In the genomic region with DNA sequence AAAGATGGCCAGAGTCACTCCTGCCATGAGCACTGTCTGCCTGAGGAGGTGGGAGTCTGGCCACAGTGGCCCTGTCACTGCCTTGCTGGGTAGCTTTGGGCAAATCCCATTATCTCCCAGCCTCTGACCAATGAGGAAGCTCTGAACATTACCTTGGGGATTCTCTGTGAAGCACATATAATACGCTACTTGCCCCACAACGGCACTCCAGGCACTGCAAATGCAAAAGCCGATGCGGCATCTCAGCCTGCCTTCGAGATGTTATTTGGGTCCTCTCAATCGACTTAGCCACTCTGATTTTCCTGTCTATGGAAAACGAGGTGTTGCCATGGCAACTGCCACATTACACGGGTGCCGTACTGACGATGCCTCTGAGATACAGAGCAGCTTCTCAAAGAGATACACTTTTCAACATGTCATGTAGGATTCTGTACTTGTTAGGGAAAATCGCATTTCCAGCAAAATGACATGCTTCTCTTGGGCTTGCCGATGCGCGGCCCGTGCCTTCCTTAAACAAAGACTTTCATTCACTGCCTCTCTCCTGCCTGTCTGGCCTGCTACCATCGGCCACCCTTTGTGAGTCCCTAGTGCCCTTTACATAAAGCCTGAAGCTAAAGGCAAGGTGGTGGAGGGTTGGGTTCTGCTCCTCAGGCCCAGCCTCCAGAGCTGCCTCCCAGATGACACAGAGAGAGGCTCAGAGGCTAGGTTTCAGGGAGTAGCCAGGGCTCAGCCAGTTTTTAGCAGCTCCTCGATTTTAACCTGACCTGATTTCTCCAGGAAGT, we compare ENCODE assay signal across 10 mouse cellular contexts.
DNase-seq lines count a peak whose midpoint lies in the region; ATAC-seq lines count a peak whose summit lies in the region.
"Had no signal": no experiment of that assay in that cellular context is flagged by ENCODE, and none has a peak within 500 bp of the region (broad histone marks: within the 10 kb centered on the region; RNA-seq: fewer than 3 reads in every experiment).

No protein-coding gene starts in this region.

- H3K4me2 ChIP-seq in embryonic facial prominence, embryonic 14.5 days (ENCODE audit: low read depth, low read length) = no peak overlapping the region; the same call in 1 of the 2 replicates
- H3K4me2 ChIP-seq in midbrain, embryonic 15.5 days = peak overlapping the region; percentile 29
- no peak overlapping the region for H3K4me2 ChIP-seq in heart, embryonic 11.5 days
- H3K4me2 ChIP-seq: heart, embryonic 15.5 days had no signal

- no peaks in the 10 kb centered on the region for H3K36me3 ChIP-seq in embryonic facial prominence, embryonic 14.5 days (ENCODE audit: control insufficient read depth, insufficient read depth, low read length)
- H3K36me3 ChIP-seq in midbrain, embryonic 15.5 days (replicated peaks) = no peaks in the 10 kb centered on the region
- H3K36me3 ChIP-seq in heart, embryonic 11.5 days (ENCODE audit: control insufficient read depth, insufficient read depth, low read length) = no peaks in the 10 kb centered on the region
- H3K36me3 ChIP-seq: G1E; heart, embryonic 15.5 days had no signal

- H3K9me3 ChIP-seq in embryonic facial prominence, embryonic 14.5 days (ENCODE audit: control insufficient read depth, low read length) = no peaks in the 10 kb centered on the region
- no peaks in the 10 kb centered on the region for H3K9me3 ChIP-seq in midbrain, embryonic 15.5 days
- H3K9me3 ChIP-seq in heart, embryonic 11.5 days (replicated peaks; ENCODE audit: control insufficient read depth, low read length) = no peaks in the 10 kb centered on the region
- H3K9me3 ChIP-seq: heart, embryonic 15.5 days had no signal

- no peak overlapping the region; the same call in 1 of the 2 replicates for H3K9ac ChIP-seq in embryonic facial prominence, embryonic 14.5 days (ENCODE audit: low read depth, low read length)
- peak overlapping the region; percentile 23 for H3K9ac ChIP-seq in midbrain, embryonic 15.5 days
- no peak overlapping the region for H3K9ac ChIP-seq in heart, embryonic 11.5 days (ENCODE audit: low read depth, low read length)
- H3K9ac ChIP-seq: heart, embryonic 15.5 days had no signal

- H3K4me1 ChIP-seq in embryonic facial prominence, embryonic 14.5 days (ENCODE audit: control insufficient read depth, insufficient read depth, low read length) = peaks cover 17% of the 10 kb centered on the region
- H3K4me1 ChIP-seq in midbrain, embryonic 15.5 days = peaks cover 34% of the 10 kb centered on the region
- H3K4me1 ChIP-seq in heart, embryonic 11.5 days (ENCODE audit: control insufficient read depth, insufficient read depth, low read length) = no peaks in the 10 kb centered on the region
- H3K4me1 ChIP-seq: heart, embryonic 15.5 days had no signal

- H3K27ac ChIP-seq in embryonic facial prominence, embryonic 14.5 days (replicated peaks; ENCODE audit: low read depth, low read length) = no peak overlapping the region; the same call in 1 of the 2 replicates
- peak overlapping the region; percentile 97 for H3K27ac ChIP-seq in midbrain, embryonic 15.5 days
- H3K27ac ChIP-seq in heart, embryonic 11.5 days (ENCODE audit: low read depth, low read length) = no peak overlapping the region
- H3K27ac ChIP-seq: heart, embryonic 15.5 days had no signal

- WGBS in embryonic facial prominence, embryonic 14.5 days = 25% methylated on average over 17 of the region's 17 CpGs
- WGBS in midbrain, embryonic 15.5 days = 8% methylated on average over 17 of the region's 17 CpGs
- 59% methylated on average over 17 of the region's 17 CpGs for WGBS in heart, embryonic 11.5 days (ENCODE audit: insufficient replicate concordance)

- H3K4me3 ChIP-seq in embryonic facial prominence, embryonic 14.5 days (ENCODE audit: low read depth, low read length) = no peak overlapping the region
- H3K4me3 ChIP-seq in midbrain, embryonic 15.5 days = no peak overlapping the region
- no peak overlapping the region for H3K4me3 ChIP-seq in heart, embryonic 11.5 days (ENCODE audit: low read depth, low read length)
- H3K4me3 ChIP-seq: heart, embryonic 15.5 days had no signal

- peak; percentile 45; the same call in 1 of the 2 replicates for ATAC-seq in embryonic facial prominence, embryonic 14.5 days (ENCODE audit: low read depth)
- ATAC-seq in midbrain, embryonic 15.5 days (replicated peaks) = peak; percentile 87
- ATAC-seq in heart, embryonic 11.5 days (replicated peaks; ENCODE audit: insufficient number of reproducible peaks, low FRiP score, low TSS enrichment) = no peak

- H3K27me3 ChIP-seq in embryonic facial prominence, embryonic 14.5 days (replicated peaks; ENCODE audit: control insufficient read depth, insufficient read depth, low read length) = no peaks in the 10 kb centered on the region
- H3K27me3 ChIP-seq in midbrain, embryonic 15.5 days (replicated peaks) = no peaks in the 10 kb centered on the region
- H3K27me3 ChIP-seq in heart, embryonic 11.5 days (ENCODE audit: control insufficient read depth, insufficient read depth, low read length) = no peaks in the 10 kb centered on the region
- H3K27me3 ChIP-seq: heart, embryonic 15.5 days had no signal

- DNase-seq in cerebellum, adult 18-20 months = peak; percentile 32 to 37
- DNase-seq in embryonic facial prominence, embryonic 14.5 days (ENCODE audit: low spot score) = peak; percentile 64
- peak; percentile 73 for DNase-seq in layer of hippocampus, adult 9-10 months (ENCODE audit: low spot score)
- DNase-seq in heart, postnatal 4 days = no peak
- no peak for DNase-seq in gastrocnemius, postnatal 10 days
- no peak for DNase-seq in testis, postnatal 10 days (ENCODE audit: low spot score)

Comparison
In these comparisons a context has a peak if more than half of its experiments do, and no peak if none do; other contexts are left out.
1. DNase-seq: peak in cerebellum, adult 18-20 months (2 of 2), embryonic facial prominence, embryonic 14.5 days (single experiment) and layer of hippocampus, adult 9-10 months (single experiment); none in heart, postnatal 4 days (single experiment), gastrocnemius, postnatal 10 days (single experiment) and testis, postnatal 10 days (single experiment).